Mouse (Mus musculus): ENCODE measurements around the gene Oprm1.

DNA sequence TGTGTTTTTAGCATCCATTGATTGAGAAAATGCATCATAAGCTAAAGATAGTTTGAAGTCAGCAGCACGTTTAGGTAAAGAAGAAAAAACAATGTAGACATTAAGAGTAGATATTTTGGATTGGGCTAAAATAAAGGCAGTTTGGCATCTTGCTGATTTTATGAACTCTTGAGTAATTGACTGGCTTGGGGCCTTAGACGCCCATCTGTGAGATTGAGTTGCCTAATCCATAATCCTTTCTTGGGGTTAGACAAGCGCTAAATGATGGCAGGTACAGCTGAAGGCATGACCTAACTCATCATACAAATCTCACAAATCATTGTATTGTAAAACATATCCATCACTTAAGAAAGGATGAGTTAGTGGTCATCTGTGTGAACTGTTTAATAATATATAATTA, 241.0 kb downstream of the Oprm1 start:
- TF ChIP-seq HCFC1 (IDR thresholded peaks at IDR 0.05; ENCODE audit: borderline replicate concordance, insufficient read depth, low read length), result no peak
- no peak for TF ChIP-seq CHD2 (IDR thresholded peaks at IDR 0.05; ENCODE audit: low read depth, low read length)
- no peak for TF ChIP-seq ZC3H11A (IDR thresholded peaks at IDR 0.05; ENCODE audit: borderline replicate concordance, low read depth, low read length)

Data from ES-E14 (cell line).